Mouse (Mus musculus) midbrain, embryonic 16.5 days (tissue): Measurements from ENCODE around the gene Ces3a. TPM values are rescaled to one million over a fixed set of nuclear protein-coding genes. Genes with fewer than 3 reads are reported as not detected.

ENCODE experiments used
- ATAC-seq: fragments of 200-750 bp; cut with Nextera tagmentation; 2 replicates; pipeline ENCODE4 v1.8.0; 2017; ENCODE audit warnings: moderate TSS enrichment
- H3K27ac ChIP-seq: fragments of 300-500 bp; sonication (generic); 2 replicates; pipeline ENCODE4 v1.5.1; 2014; ENCODE audit warnings: mild to moderate bottlenecking, low read length, mixed read lengths
- H3K27me3 ChIP-seq: fragments of 300-500 bp; sonication (generic); 2 replicates; pipeline ENCODE4 v1.6.1; 2014; ENCODE audit warnings: low read depth, low read length, mixed read lengths; ENCODE audit not compliant: control insufficient read depth, insufficient read depth
- H3K36me3 ChIP-seq: fragments of 300-500 bp; sonication (generic); 2 replicates; pipeline ENCODE4 v1.6.1; 2014; ENCODE audit warnings: mild to moderate bottlenecking, low read length, moderate library complexity, mixed read lengths; ENCODE audit not compliant: control insufficient read depth, insufficient read depth
- H3K4me1 ChIP-seq: fragments of 300-500 bp; sonication (generic); 2 replicates; pipeline ENCODE4 v1.6.1; 2014; ENCODE audit warnings: mild to moderate bottlenecking, low read length, mixed read lengths; ENCODE audit not compliant: control insufficient read depth, insufficient read depth
- H3K4me2 ChIP-seq: fragments of 300-500 bp; sonication (generic); 2 replicates; pipeline ENCODE4 v1.6.1; 2014; ENCODE audit warnings: mild to moderate bottlenecking, low read length, mixed read lengths
- H3K4me3 ChIP-seq: fragments of 300-500 bp; sonication (generic); 2 replicates; pipeline ENCODE4 v1.5.1; 2014; ENCODE audit warnings: low read depth, mild to moderate bottlenecking, low read length, moderate library complexity, mixed read lengths
- H3K9ac ChIP-seq: fragments of 300-500 bp; sonication (generic); 2 replicates; pipeline ENCODE4 v1.6.1; 2014; ENCODE audit warnings: low read depth, low read length, mixed read lengths
- H3K9me3 ChIP-seq: fragments of 300-500 bp; sonication (generic); replicated peaks from 2 replicates; pipeline ENCODE4 v1.6.1; 2014; ENCODE audit warnings: mild to moderate bottlenecking, low read length, mixed read lengths; ENCODE audit not compliant: control insufficient read depth, poor library complexity, severe bottlenecking
- WGBS: fragments of 180-500 bp; shearing (Covaris S2); extraction: QIAGEN DNeasy Blood & Tissue Kit; methylation state at CpG from one replicate; pipeline ENCODE4 v1.1.7; 2014; 5-methylcytosine and 5-hydroxymethylcytosine counted together
- polyA plus RNA-seq: library from polyadenylated mRNA; unstranded; fragments of >200 nt; fragmentation: Nextera tagmentation; extraction: Ambion mirVana; gene quantifications from 2 replicates; pipeline ENCODE4 v1.2.1, GENCODE M21; 2015

Gene Ces3a
- polyA plus RNA-seq: not detected in 2 replicates

GRCm38 (mm10) chr8:105048371-105048854 lies at the start of gene Ces3a:
Ces3a (plus strand) TSS chr8:105048601.
- Histone ChIP-seq H3K27me3 (no peaks in the 10 kb centered on the region), H3K4me2 (no peak within 1 kb of the TSS), H3K36me3 (no peaks in the 10 kb centered on the region), H3K4me3 (no peak within 1 kb of the TSS), H3K9me3 (no peaks in the 10 kb centered on the region), H3K27ac (no peak within 1 kb of the TSS), H3K4me1 (no peaks in the 10 kb centered on the region), H3K9ac (no peak within 1 kb of the TSS)
- ATAC-seq: no peak
- WGBS: 84% methylated on average over 3 of the region's 3 CpGs

GRCm38 (mm10) chr8:104999183-104999582 lies 49.2 kb upstream of the Ces3a start:
- Histone ChIP-seq H3K36me3 (no peaks in the 10 kb centered on the region), H3K9me3 (no peaks in the 10 kb centered on the region), H3K4me3 (no peak overlapping the region), H3K27ac (no peak overlapping the region), H3K27me3 (no peaks in the 10 kb centered on the region), H3K9ac (no peak overlapping the region), H3K4me2 (no peak overlapping the region), H3K4me1 (no peaks in the 10 kb centered on the region)
- no peak for ATAC-seq
- WGBS: 90% methylated on average over 6 of the region's 6 CpGs

GRCm38 (mm10) chr8:105000586-105000985 lies 47.8 kb upstream of the Ces3a start, which contains the start of gene Ces2h:
Ces2h (plus strand) TSS chr8:105000853.
- Histone ChIP-seq H3K36me3 (no peaks in the 10 kb centered on the region), H3K4me2 (no peak within 1 kb of the TSS), H3K27ac (no peak within 1 kb of the TSS), H3K4me3 (no peak within 1 kb of the TSS), H3K4me1 (no peaks in the 10 kb centered on the region), H3K9ac (no peak within 1 kb of the TSS), H3K9me3 (no peaks in the 10 kb centered on the region), H3K27me3 (no peaks in the 10 kb centered on the region)
- 85% methylated on average over 7 of the region's 7 CpGs for WGBS
- ATAC-seq: no peak

GRCm38 (mm10) chr8:105010000-105010399 lies 38.4 kb upstream of the Ces3a start:
- ATAC-seq: no peak
- no peaks in the 10 kb centered on the region for H3K9me3 ChIP-seq
- H3K4me1 ChIP-seq: no peaks in the 10 kb centered on the region
- no peak overlapping the region for H3K4me3 ChIP-seq
- no peaks in the 10 kb centered on the region for H3K27me3 ChIP-seq
- H3K27ac ChIP-seq: no peak overlapping the region
- no peaks in the 10 kb centered on the region for H3K36me3 ChIP-seq
- no peak overlapping the region for H3K9ac ChIP-seq
- H3K4me2 ChIP-seq: no peak overlapping the region
- 91% methylated on average over 2 of the region's 2 CpGs for WGBS

- no peaks in the 10 kb centered on the region for H3K27me3 ChIP-seq
- WGBS: 79% methylated on average over 12 of the region's 12 CpGs
- no peaks in the 10 kb centered on the region for H3K36me3 ChIP-seq
- no peak overlapping the region for H3K9ac ChIP-seq
- H3K4me1 ChIP-seq: no peaks in the 10 kb centered on the region
- no peak overlapping the region for H3K27ac ChIP-seq
- no peak for ATAC-seq
- no peaks in the 10 kb centered on the region for H3K9me3 ChIP-seq
- H3K4me3 ChIP-seq: no peak overlapping the region
- H3K4me2 ChIP-seq: no peak overlapping the region
These were observed 37.3 kb upstream of the Ces3a start for GRCm38 (mm10) chr8:105011136-105011535.

- no peak overlapping the region for H3K9ac ChIP-seq
- WGBS: 92% methylated on average over 5 of the region's 5 CpGs
- H3K4me1 ChIP-seq: no peaks in the 10 kb centered on the region
- no peak overlapping the region for H3K27ac ChIP-seq
- H3K4me3 ChIP-seq: no peak overlapping the region
- no peak overlapping the region for H3K4me2 ChIP-seq
- no peaks in the 10 kb centered on the region for H3K9me3 ChIP-seq
- no peaks in the 10 kb centered on the region for H3K36me3 ChIP-seq
- H3K27me3 ChIP-seq: no peaks in the 10 kb centered on the region
- ATAC-seq: no peak
These were observed 34.0 kb upstream of the Ces3a start for GRCm38 (mm10) chr8:105014391-105014790.

- no peak overlapping the region for H3K27ac ChIP-seq
- no peak overlapping the region for H3K9ac ChIP-seq
- no peaks in the 10 kb centered on the region for H3K9me3 ChIP-seq
- WGBS: 92% methylated on average over 1 of the region's 1 CpGs
- ATAC-seq: no peak
- no peak overlapping the region for H3K4me3 ChIP-seq
- no peaks in the 10 kb centered on the region for H3K36me3 ChIP-seq
- H3K4me1 ChIP-seq: no peaks in the 10 kb centered on the region
- H3K4me2 ChIP-seq: no peak overlapping the region
- H3K27me3 ChIP-seq: no peaks in the 10 kb centered on the region
These were observed 26.4 kb upstream of the Ces3a start for GRCm38 (mm10) chr8:105021954-105022353.

- H3K27ac ChIP-seq: no peak overlapping the region
- H3K4me1 ChIP-seq: no peaks in the 10 kb centered on the region
- H3K4me3 ChIP-seq: no peak overlapping the region
- H3K27me3 ChIP-seq: no peaks in the 10 kb centered on the region
- no peak overlapping the region for H3K9ac ChIP-seq
- H3K4me2 ChIP-seq: no peak overlapping the region
- ATAC-seq: no peak
- 59% methylated on average over 1 of the region's 1 CpGs for WGBS
- peaks cover 2% of the 10 kb centered on the region; the same call in 1 of the 2 replicates for H3K9me3 ChIP-seq
- H3K36me3 ChIP-seq: no peaks in the 10 kb centered on the region
These were observed 25.3 kb upstream of the Ces3a start for GRCm38 (mm10) chr8:105023087-105023486.

- 69% methylated on average over 2 of the region's 2 CpGs for WGBS
- ATAC-seq: no peak
- H3K4me1 ChIP-seq: no peaks in the 10 kb centered on the region
- H3K27me3 ChIP-seq: no peaks in the 10 kb centered on the region
- no peak overlapping the region for H3K4me2 ChIP-seq
- no peak overlapping the region for H3K9ac ChIP-seq
- H3K9me3 ChIP-seq: peaks cover 2% of the 10 kb centered on the region; the same call in 1 of the 2 replicates
- no peak overlapping the region for H3K4me3 ChIP-seq
- no peak overlapping the region for H3K27ac ChIP-seq
- H3K36me3 ChIP-seq: no peaks in the 10 kb centered on the region
These were observed 23.4 kb upstream of the Ces3a start for GRCm38 (mm10) chr8:105025050-105025449.
